Mouse (Mus musculus): Measurements from ENCODE around the gene Hist1h2bg.

DNA sequence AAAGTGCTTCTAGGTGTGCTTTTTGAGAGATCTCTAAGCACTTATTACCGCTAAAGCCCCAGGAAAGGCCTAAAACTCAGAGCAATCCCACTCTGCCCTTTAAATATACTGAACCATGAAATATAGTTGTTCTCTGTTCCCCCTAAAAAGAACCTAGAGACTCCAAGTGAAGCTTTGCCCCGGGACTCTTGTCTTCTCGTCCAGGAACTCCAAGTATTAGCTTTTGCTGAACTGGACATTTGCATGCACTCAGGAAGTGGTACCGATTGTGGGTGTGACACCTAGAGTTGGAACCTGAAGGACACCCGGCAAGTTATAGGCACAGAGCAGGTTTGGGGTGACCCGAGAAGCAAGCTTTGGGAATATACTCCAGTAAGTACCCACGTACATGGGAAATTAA lies 20.0 kb downstream of the Hist1h2bg start:
- TF ChIP-seq CTCF (IDR thresholded peaks at IDR 0.05; ENCODE audit: control insufficient read depth, insufficient read depth, insufficient read length), result no peak
- no peak for TF ChIP-seq USF1 (IDR thresholded peaks at IDR 0.05; ENCODE audit: low read depth)

Data from C2C12 (cell line).